Mouse (Mus musculus) liver, embryonic 14.5 days (tissue): ENCODE measurements around the gene Nedd1.

ENCODE experiments used
- CTCF ChIP-seq: IDR thresholded peaks from 2 replicates; pipeline ENCODE4 v1.5.1; 2016; ENCODE audit warnings: antibody characterized with exemption, low read depth, control low read depth
- EP300 ChIP-seq: IDR thresholded peaks from 2 replicates; pipeline ENCODE4 v1.6.1; 2016; ENCODE audit warnings: antibody characterized with exemption, low read depth

DNA sequence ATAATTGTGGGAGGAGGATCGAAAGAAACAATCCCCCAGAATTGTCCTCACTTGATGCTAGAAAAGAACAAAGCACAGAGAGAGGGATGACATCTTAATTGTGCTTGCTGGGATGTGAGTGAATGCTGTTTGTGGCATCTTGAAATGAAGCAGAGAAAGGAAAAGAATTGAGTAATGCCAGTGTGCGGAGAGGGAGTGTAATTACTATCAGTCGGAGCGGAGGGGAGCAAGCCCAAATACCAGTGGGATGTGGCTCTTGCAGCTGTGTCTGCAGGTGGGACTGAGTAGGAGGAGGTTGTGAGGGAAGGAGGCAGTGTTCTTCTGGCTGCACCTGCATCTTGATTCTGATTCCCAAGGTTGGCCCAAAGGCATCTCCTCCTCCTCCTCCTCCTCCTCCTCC lies 69.0 kb downstream of the Nedd1 start:
- TF ChIP-seq CTCF (no peak), EP300 (no peak)
